Mouse (Mus musculus) left cerebral cortex, postnatal 36 days (tissue): Measurements from ENCODE around the gene Vmn2r25. TPM values are rescaled to one million over a fixed set of nuclear protein-coding genes. Genes with fewer than 3 reads are reported as not detected.
"Not testable (repeated sequence)": the region's sequence is repeated elsewhere in the genome, so short reads cannot be mapped to it uniquely, and the experiment has no call there.

Experiments used
- DNase-seq, 2 experiments: peaks; one replicate each; pipeline ENCODE4 v3.0.0; 2021 to 2022; ENCODE audit warnings: low spot score in 2 of 2, mixed read lengths in 1 of 2
- intact Hi-C: fragments of 180-260 bp; cut with DNase I; formaldehyde crosslinking; loops from one replicate; pipeline ENCODE4 v1.15.1; 2025
- total RNA-seq, 2 experiments: library from RNA; stranded (reverse); gene quantifications; 2 replicates each; pipeline ENCODE4 v1.2.3; 2021

Gene Vmn2r25
- total RNA-seq: not detected

DNA sequence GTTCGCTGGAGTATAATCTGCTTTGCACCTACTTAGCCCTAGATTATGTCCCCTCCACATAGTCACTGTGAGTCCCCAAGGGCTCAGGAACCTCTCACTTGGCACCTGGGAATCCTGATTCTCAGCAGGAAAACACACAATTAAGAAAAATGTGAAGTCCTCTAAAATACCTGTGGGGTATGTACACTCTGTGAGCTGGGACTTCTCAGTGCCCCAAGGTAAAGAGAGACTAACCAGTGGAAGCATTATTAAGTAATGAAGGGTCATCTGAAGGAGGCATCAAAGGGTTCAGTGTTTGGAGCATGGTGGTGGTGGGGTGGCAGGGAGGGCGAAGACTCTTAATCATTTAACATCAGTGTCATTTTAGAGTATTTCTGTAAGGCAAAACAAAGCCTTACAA is at the start of gene Vmn2r25:
Gene Vmn2r25 (minus strand): TSS at position 101 of the 400 bp plus-strand sequence.
- DNase-seq, intact Hi-C loops: not testable (repeated sequence)

DNA sequence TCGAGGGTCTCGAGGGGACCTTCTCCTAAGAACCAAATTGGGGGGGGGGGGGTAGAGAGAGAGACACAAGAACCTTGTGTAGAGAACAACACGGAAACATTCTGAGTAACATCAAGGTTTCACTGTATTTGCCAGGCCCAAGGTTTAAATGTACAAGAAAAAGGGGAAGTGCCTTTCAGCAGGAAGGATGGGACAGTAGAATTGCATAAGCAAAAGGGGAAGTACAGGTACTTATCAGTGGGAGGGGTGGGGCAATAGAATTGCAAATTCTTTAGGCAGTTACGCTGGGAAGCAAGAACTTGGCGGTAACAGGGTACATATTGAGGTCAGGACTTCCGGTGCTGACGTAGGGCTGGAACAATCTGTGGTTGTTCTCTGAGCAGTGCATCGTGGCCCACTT is 33.3 kb downstream of the Vmn2r25 start:
- no peak for DNase-seq
- intact Hi-C loops: no loop called here

DNA sequence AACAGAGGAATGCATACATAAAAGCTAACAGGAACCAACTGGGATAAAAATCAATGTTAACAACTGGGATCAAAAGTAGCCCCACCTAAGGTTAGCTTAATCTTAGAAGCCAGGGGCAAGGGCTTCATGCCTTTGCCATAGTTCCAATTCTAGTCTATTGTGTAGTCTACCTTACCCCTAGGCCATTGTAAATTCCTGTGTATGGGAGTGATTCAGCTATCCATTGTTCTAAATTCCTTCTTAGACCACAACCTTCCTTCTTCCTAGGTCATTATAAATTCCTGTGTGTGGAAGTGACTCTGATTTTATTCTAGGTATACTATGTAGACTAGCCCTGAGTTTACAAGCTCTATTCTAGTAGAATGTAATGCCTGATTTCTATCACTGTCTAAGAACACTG is 43.0 kb downstream of the Vmn2r25 start:
- DNase-seq, intact Hi-C loops: not testable (repeated sequence)

DNA sequence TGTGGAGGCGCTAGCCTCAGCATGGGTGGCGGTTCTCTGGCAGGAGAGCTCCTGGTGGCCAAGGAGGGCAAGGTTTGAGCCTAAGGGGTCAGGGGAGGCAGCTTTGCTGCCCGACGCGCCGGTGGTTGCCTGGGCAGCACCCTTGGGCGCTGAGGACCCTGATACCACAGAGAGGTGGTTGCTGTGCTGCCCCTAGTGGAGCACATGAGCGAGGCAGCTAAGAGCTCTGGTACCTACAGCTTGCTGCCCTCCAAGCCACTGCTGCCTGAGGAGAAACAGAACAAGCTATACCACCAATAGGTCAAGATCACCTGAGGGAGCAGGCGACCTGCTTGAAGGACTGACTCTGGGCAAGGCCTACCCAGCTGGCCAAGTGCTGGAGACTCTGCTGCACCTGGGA is 59.5 kb downstream of the Vmn2r25 start:
- DNase-seq: no peak
- intact Hi-C loops: no loop called here

DNA sequence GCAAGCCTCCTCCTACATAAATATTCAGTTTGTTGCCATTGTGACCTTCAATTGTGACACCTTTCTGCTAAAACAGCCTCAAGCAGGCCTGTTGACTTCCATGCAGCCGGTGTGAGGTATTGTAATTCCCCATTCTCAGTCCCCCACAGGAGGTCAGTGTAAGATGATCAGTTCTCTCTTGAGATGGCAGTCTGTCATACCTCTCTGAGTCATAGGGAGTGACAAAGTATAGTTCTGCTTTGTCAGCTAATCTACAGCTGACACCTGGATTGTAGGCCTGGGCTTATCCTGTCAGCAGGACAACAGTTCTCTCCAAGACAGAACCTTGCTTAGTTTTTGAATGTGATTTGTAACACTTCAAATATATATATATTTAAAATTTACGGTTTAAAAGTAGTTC is 68.4 kb downstream of the Vmn2r25 start:
- DNase-seq: no peak
- intact Hi-C loops: no loop called here

DNA sequence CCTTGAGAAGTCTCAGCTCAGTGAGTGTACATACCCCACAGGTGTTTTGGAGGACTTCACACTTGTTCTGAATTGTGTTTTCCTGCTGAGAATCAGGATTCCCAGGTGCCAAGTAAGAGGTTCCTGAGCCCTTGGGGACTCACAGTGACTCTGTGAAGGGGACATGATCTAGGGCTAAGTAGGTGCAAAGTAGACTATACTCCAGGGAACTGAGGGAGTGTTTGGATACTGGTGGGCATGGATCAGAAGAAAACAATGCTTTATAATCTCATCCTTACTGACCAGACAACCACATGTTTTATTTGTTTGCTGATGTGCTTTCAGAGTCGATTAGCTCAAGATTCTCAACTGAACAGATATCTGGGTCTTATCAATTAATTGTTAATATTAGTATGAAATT is 74.7 kb downstream of the Vmn2r25 start, which contains the start of gene Vmn2r24:
Gene Vmn2r24 (plus strand): TSS at position 301 of the 400 bp plus-strand sequence.
- DNase-seq: no peak
- intact Hi-C loops: no loop called here

Other genes with a start within 250 kb of the Vmn2r25 start
- gene Vmn2r22, start 202.7 kb downstream of the Vmn2r25 start, total RNA-seq: not detected
- not detected for gene Vmn2r23, start 150.8 kb downstream of the Vmn2r25 start, total RNA-seq
- gene Vmn2r24, start 74.6 kb downstream of the Vmn2r25 start, total RNA-seq: under 1 TPM in 1 of 2 experiments, not detected in 1; 0.05 TPM
- not detected for gene Vmn2r26, start 171.1 kb upstream of the Vmn2r25 start, total RNA-seq